Mouse (Mus musculus) intestine, embryonic 16.5 days (tissue): Measurements from ENCODE around the gene Cox10. TPM values are rescaled to one million over a fixed set of nuclear protein-coding genes. Genes with fewer than 3 reads are reported as not detected.

ENCODE experiments used
- ATAC-seq: fragments of 200-750 bp; cut with Nextera tagmentation; 2 replicates; pipeline ENCODE4 v1.8.0; 2017; ENCODE audit warnings: moderate TSS enrichment, moderate library complexity
- H3K27ac ChIP-seq: fragments of 300-500 bp; sonication (generic); 2 replicates; pipeline ENCODE4 v1.5.1; 2014; ENCODE audit warnings: mild to moderate bottlenecking, low read length
- H3K27me3 ChIP-seq: fragments of 300-500 bp; sonication (generic); replicated peaks from 2 replicates; pipeline ENCODE4 v1.6.1; 2014; ENCODE audit warnings: low read length, control low read depth, mixed read lengths; ENCODE audit not compliant: control insufficient read depth, insufficient read depth
- H3K36me3 ChIP-seq: fragments of 300-500 bp; sonication (generic); 2 replicates; pipeline ENCODE4 v1.6.1; 2014; ENCODE audit warnings: low read length, control low read depth; ENCODE audit not compliant: control insufficient read depth, insufficient read depth
- H3K4me1 ChIP-seq: fragments of 300-500 bp; sonication (generic); 2 replicates; pipeline ENCODE4 v1.6.1; 2014; ENCODE audit warnings: low read length, control low read depth, mixed read lengths; ENCODE audit not compliant: control insufficient read depth, insufficient read depth
- H3K4me2 ChIP-seq: fragments of 300-500 bp; sonication (generic); 2 replicates; pipeline ENCODE4 v1.6.1; 2014; ENCODE audit warnings: low read depth, low read length, control low read depth
- H3K4me3 ChIP-seq: fragments of 300-500 bp; sonication (generic); 2 replicates; pipeline ENCODE4 v1.5.1; 2014; ENCODE audit warnings: mild to moderate bottlenecking, low read length
- H3K9ac ChIP-seq: fragments of 300-500 bp; sonication (generic); 2 replicates; pipeline ENCODE4 v1.6.1; 2014; ENCODE audit warnings: low read depth, low read length
- H3K9me3 ChIP-seq: fragments of 300-500 bp; sonication (generic); 2 replicates; pipeline ENCODE4 v1.6.1; 2016; ENCODE audit warnings: low read length, control low read depth; ENCODE audit not compliant: control insufficient read depth
- WGBS: fragments of 180-500 bp; shearing (Covaris S2); extraction: QIAGEN DNeasy Blood & Tissue Kit; methylation state at CpG from one replicate; pipeline ENCODE4 v1.1.7; 2014; 5-methylcytosine and 5-hydroxymethylcytosine counted together
- polyA plus RNA-seq: library from polyadenylated mRNA; unstranded; fragments of >200 nt; fragmentation: Nextera tagmentation; extraction: Ambion mirVana; gene quantifications from 2 replicates; pipeline ENCODE4 v1.2.1, GENCODE M21; 2015

The Cox10 gene
- polyA plus RNA-seq, 1 experiment from 2014 or later: 32.4 TPM

DNA sequence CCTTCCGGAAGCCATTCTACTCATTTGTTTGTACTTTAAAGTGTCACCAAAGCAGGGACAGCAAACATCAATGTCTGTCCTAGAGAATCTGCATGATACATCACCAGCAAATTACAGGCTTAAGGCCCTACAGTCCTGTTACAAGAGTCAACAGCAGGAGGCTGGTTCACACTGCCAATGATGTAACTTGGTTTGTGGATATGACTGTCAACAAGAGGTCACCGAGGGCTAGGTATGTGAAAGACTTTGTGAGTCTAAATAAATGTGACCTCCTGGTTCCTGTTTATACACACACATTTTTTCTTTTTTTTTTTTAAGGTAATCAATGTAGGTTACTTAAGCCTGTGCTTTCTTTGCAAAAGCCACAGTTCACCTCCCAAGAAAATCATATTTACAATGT is 102.5 kb downstream of the Cox10 start:
- Histone ChIP-seq H3K4me1 (no peaks in the 10 kb centered on the region), H3K27ac (no peak overlapping the region), H3K27me3 (no peaks in the 10 kb centered on the region), H3K9me3 (no peaks in the 10 kb centered on the region), H3K4me2 (no peak overlapping the region), H3K36me3 (0 out of 2 replicates have a peak, but pooled peaks cover 4% of the 10 kb centered on the region), H3K4me3 (no peak overlapping the region), H3K9ac (no peak overlapping the region)
- no peak for ATAC-seq
- 74% methylated on average over 2 of the region's 2 CpGs for WGBS

DNA sequence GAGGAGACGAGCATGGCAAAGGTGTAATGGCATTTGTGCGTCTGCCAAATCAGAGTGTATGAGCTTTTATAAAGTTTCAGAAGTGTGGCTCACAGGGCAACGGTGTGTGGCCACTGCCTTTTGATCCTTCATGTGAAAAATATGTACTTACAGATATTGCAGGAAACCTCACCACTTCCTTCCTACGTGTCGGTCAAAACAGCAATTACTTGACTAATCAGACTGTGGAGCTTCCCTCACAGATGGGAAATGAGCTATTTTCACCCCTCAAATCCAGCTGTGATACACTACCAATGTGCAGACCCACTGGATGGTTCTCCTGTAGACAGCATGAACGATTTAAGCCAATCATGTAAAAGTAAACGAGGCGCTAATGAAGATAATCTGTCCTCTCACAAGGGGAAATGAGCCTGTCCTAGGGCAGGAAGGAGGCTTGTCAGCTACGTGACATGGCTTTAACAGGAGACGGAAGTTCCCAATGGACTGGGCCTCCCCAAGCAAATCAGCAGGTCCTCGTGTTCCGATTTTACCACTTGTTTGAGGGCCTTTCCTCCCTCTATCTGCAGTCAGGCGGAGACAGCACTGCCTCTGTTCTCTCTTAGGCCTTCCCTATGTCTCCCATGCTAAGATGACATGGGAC is 103.9 kb downstream of the Cox10 start:
- Histone ChIP-seq H3K9me3 (no peaks in the 10 kb centered on the region), H3K9ac (no peak overlapping the region), H3K4me1 (no peaks in the 10 kb centered on the region), H3K27me3 (no peaks in the 10 kb centered on the region), H3K27ac (no peak overlapping the region), H3K4me2 (no peak overlapping the region), H3K4me3 (no peak overlapping the region), H3K36me3 (0 out of 2 replicates have a peak, but pooled peaks cover 4% of the 10 kb centered on the region)
- WGBS: 89% methylated on average over 13 of the region's 13 CpGs
- no peak for ATAC-seq

DNA sequence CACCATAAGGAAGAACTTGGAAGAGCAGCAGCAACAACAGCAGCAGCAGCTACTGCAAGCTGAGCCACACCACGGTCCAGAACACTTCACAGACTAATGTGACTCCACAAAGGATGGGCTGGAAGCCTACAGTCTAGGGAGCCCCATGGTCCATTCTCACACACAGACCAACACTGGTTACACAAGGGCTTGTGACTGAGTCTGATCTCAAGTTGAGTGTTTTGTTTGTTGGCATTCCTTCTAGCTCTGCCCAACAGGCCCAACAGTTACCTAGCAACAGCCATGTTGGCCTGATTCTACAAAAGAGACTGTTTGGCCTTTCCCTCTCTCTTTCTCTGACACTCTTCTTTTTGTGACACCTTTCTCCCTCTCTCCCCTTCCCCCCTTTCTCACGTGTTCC is 105.3 kb downstream of the Cox10 start:
- H3K36me3 ChIP-seq: 0 out of 2 replicates have a peak, but pooled peaks cover 4% of the 10 kb centered on the region
- no peak overlapping the region for H3K27ac ChIP-seq
- H3K4me1 ChIP-seq: peaks cover under 1% of the 10 kb centered on the region; the same call in 1 of the 2 replicates
- H3K4me3 ChIP-seq: no peak overlapping the region
- no peak for ATAC-seq
- no peaks in the 10 kb centered on the region for H3K9me3 ChIP-seq
- H3K9ac ChIP-seq: no peak overlapping the region
- H3K27me3 ChIP-seq: no peaks in the 10 kb centered on the region
- WGBS: 84% methylated on average over 2 of the region's 2 CpGs
- H3K4me2 ChIP-seq: no peak overlapping the region

DNA sequence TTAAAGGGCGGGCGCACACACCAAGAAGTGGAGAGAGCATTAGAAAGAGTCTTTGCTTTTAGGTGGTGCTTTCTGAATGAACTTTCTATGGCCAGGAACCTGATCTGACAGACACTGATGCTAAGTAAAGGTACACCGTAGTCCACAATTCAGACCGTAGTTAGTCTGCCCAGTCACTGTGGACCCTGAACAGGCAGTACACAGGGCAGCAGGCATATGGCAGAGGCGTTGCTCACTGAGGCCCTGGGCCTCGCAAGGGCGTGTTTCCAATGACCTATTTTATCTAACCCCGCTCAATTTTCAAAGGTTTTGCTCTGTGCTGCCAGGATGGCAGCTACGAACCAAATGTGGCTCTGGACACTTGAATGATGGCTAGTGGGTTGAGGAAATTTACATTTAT is 107.8 kb downstream of the Cox10 start:
- Histone ChIP-seq H3K9ac (no peak overlapping the region), H3K4me2 (no peak overlapping the region), H3K4me3 (no peak overlapping the region), H3K27ac (no peak overlapping the region), H3K9me3 (no peaks in the 10 kb centered on the region), H3K27me3 (no peaks in the 10 kb centered on the region), H3K4me1 (peaks cover 5% of the 10 kb centered on the region; the same call in 1 of the 2 replicates), H3K36me3 (0 out of 2 replicates have a peak, but pooled peaks cover 4% of the 10 kb centered on the region)
- WGBS: 89% methylated on average over 9 of the region's 9 CpGs
- peak; percentile 80 for ATAC-seq

DNA sequence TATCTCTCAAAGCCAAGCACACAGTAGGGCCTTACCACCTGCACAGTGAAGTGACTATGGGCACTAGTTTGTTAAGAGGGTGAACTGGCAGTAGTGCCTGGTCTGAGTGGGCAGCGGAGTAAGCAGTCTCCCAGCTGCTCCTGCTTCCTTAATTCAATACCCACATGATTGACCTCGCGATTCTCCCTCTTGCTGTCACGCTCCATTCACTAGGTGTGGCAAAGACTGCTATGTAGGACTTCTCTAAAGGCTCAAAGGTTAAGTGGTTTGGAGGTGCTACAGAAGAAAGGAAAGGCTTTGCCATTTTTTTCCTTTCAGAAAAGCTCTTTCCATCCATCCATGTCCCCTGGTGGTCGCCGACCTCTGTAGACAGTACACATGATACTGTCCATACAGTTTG is 108.5 kb downstream of the Cox10 start:
- Histone ChIP-seq H3K4me1 (peaks cover 5% of the 10 kb centered on the region; the same call in 1 of the 2 replicates), H3K27ac (no peak overlapping the region), H3K27me3 (no peaks in the 10 kb centered on the region), H3K4me3 (no peak overlapping the region), H3K9me3 (no peaks in the 10 kb centered on the region), H3K4me2 (no peak overlapping the region), H3K36me3 (no peaks in the 10 kb centered on the region), H3K9ac (no peak overlapping the region)
- ATAC-seq: peak; percentile 56; the same call in 1 of the 2 replicates
- 89% methylated on average over 6 of the region's 6 CpGs for WGBS

DNA sequence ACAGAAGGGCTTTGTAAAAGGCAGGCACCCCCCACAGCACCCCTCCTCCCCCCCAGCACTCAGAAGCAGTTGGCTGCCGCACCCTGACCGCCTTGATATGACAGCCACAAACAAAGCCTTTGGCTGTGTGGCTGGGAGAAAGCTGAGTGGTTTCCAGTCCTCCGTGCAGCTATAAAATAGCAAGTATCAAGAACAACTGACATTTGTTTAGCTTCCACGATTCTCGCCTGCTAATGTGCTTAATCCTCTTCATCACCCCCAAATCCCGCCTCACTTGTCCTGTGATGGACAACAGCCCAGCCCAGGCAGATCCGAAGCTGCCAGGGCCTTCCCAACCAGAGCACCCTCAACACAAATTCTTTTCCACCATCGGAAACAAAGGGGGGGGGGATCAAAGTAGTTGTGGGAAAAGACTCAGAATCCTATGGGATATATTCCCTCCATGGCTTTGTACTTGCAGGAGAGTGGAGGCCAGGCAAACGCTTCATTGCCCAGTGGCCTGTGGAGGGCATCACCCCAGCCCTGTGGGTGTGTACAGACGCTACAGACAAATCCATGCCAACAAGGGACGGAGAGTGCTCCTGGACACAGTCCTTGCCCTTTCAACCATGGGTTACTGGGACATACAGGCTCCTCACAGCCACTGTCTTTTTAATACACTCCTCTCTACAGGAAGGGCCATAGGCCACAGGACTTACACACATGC is 109.9 kb downstream of the Cox10 start:
- H3K4me3 ChIP-seq: no peak overlapping the region
- no peak overlapping the region for H3K27ac ChIP-seq
- H3K4me2 ChIP-seq: no peak overlapping the region
- 47% methylated on average over 11 of the region's 11 CpGs for WGBS
- no peak overlapping the region for H3K9ac ChIP-seq
- H3K36me3 ChIP-seq: no peaks in the 10 kb centered on the region
- no peaks in the 10 kb centered on the region for H3K27me3 ChIP-seq
- peaks cover 5% of the 10 kb centered on the region; the same call in 1 of the 2 replicates for H3K4me1 ChIP-seq
- no peaks in the 10 kb centered on the region for H3K9me3 ChIP-seq
- ATAC-seq: no peak

GRCm38 (mm10) chr11:63968388-63969035 is 110.8 kb downstream of the Cox10 start:
- H3K27ac ChIP-seq: no peak overlapping the region
- H3K4me2 ChIP-seq: no peak overlapping the region
- H3K9me3 ChIP-seq: no peaks in the 10 kb centered on the region
- ATAC-seq: no peak
- H3K9ac ChIP-seq: no peak overlapping the region
- no peaks in the 10 kb centered on the region for H3K27me3 ChIP-seq
- H3K4me1 ChIP-seq: peaks cover 5% of the 10 kb centered on the region; the same call in 1 of the 2 replicates
- 40% methylated on average over 3 of the region's 3 CpGs for WGBS
- H3K4me3 ChIP-seq: no peak overlapping the region
- peaks cover 1% of the 10 kb centered on the region; the same call in 1 of the 2 replicates for H3K36me3 ChIP-seq

GRCm38 (mm10) chr11:63967641-63968387 is 111.5 kb downstream of the Cox10 start:
- Histone ChIP-seq H3K4me3 (no peak overlapping the region), H3K27me3 (no peaks in the 10 kb centered on the region), H3K4me2 (no peak overlapping the region), H3K27ac (no peak overlapping the region), H3K36me3 (peaks cover 7% of the 10 kb centered on the region; the same call in 1 of the 2 replicates), H3K9me3 (no peaks in the 10 kb centered on the region), H3K9ac (no peak overlapping the region), H3K4me1 (peaks cover 5% of the 10 kb centered on the region; the same call in 1 of the 2 replicates)
- 75% methylated on average over 9 of the region's 9 CpGs for WGBS
- ATAC-seq: no peak

GRCm38 (mm10) chr11:63965437-63965836 is 113.8 kb downstream of the Cox10 start:
- 49% methylated on average over 5 of the region's 5 CpGs for WGBS
- Histone ChIP-seq H3K27ac (no peak overlapping the region), H3K4me1 (peaks cover 5% of the 10 kb centered on the region; the same call in 1 of the 2 replicates), H3K4me2 (no peak overlapping the region), H3K36me3 (peaks cover 7% of the 10 kb centered on the region; the same call in 1 of the 2 replicates), H3K27me3 (no peaks in the 10 kb centered on the region), H3K9me3 (no peaks in the 10 kb centered on the region), H3K4me3 (no peak overlapping the region), H3K9ac (no peak overlapping the region)
- ATAC-seq: no peak
